Mouse (Mus musculus): Measurements from ENCODE around the gene Fscn3. TPM values are rescaled to one million over a fixed set of nuclear protein-coding genes. Genes with fewer than 3 reads are reported as not detected.

Gene Fscn3
- polyA plus RNA-seq, 1 experiment from 2014 or later = 0.07 TPM

DNA sequence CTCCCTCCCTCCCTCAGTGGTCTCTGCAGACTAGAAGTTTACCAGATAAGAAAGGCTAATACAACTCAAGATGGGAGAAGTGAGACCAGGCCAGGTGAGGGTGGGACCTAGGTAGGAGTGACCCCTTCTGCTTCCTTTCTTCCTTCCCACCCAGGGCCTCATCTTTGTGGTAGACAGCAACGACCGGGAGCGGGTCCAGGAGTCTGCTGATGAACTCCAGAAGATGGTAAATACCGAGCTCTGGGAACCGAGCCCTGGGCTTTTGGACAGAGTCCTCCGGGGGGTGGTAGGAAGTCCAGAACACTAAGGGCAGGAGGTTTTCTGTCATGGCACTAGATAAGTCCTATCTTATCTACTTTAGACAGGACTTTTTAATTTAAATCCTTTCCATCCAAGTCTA, 2.6 kb upstream of the Fscn3 start:
- no peak for DNase-seq (ENCODE audit: low spot score)

DNA sequence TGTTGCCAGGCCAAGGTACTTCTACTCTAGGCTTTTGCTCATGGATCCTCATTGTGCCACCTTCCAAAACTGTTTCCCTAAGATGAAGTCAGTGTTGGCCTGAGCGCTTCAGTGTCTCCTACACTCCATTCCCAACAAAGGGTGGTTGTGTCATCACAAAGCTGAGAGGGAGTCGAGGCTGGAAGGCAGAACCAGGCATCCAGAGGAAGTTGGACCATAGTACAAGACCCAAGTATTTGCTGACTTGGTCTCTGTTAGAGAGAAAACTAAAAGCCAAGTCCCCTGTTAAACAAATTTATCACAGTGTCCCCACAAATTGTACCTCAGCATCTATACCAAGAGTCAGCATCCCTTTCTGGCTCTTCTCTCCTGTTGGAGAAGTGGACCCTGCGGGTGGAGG, 701 bp downstream of the Fscn3 start, which contains the start of gene Gcc1:
TSS of gene Gcc1 (minus strand) at position 101 of the 400 bp plus-strand sequence.
- no peak for DNase-seq (ENCODE audit: low spot score)

DNA sequence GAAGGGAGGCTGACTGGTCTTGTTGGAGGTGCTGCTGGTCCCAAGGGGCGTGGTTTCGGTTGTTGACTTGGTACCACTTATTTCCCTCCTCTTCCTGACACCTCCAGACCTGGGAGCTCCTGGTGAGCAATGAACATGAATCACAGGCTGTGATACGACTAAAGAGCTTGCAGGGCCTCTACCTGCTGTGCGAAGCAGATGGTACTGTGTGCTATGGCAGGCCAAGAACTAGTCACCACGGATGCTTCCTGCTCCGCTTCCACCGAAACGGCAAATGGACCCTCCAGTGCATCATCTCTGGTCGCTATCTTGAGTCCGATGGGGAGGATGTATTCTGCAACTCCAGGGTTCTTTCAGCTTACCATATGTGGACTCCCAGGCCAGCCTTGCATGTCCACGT, 2.3 kb downstream of the Fscn3 start:
- DNase-seq (ENCODE audit: low spot score) = no peak

DNA sequence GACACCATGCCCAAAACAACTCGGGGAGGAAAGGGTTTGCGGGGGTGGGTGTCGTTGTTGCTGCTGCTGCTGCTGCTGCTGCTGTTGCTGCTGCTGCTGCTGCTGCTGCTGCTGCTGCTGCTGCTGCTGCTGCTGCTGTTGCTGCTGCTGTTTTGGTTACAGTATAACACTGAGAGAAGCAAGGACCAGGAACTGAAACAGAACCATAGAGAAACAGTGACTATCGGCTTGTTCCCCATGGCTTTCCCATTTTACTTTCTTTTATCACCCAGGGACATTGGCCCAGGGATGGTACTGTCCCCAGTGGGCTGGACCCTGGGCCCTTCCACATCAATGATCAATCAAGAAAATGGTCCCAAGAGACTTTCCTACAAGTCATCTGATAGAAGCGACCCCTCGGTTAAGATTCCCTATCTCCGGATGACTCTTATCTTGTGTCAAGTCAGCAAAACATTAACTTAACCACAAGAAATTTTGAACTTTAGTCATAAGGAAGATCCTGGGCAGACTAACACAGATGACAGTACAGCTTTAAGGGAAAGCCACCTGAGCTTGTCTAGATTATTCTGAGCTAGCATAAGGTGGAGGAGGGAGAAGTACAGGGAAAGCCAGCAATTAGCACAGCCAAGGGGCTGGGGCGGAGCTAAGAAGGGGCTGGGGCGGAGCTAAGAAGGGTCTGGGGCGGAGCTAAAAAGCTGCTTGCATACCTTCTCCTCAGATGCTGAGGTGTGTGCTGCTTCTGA, 3.4 kb downstream of the Fscn3 start:
- no peak for DNase-seq (ENCODE audit: low spot score)

DNA sequence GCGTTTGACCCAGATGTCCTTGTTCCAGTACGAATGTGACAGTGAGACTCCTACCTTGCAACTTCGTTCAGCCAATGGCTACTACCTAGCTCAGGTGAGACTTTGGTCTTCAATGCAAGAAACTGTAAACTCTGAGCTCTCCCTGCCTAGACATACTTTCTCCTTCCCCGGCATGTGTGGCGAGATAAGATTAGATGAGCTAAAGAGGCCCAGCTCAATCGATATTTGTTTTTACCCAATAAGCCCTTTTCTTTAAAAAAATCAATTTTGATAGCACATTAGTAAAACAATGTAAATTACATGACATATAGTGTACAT, 3.9 kb downstream of the Fscn3 start:
- no peak for DNase-seq (ENCODE audit: low spot score)

DNA sequence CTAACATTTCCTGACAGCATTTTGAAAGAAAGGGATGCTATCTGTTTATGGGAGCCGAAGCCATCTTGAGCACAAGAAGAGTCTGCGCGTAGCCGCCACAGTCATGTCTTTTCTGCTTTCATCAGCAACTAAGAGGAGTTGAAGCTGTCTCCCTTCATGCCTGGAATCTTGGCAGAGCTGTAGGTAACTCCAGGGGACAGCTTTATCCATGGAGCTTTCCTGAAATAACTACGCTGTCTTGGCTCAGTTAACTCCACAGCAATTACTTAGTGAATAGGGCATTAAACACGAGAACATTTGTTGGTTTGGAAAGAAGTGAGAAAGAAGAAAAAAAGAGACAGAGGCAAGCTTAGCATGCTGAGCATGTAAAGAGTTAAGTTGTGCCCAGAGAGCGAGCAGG, 20.3 kb downstream of the Fscn3 start:
- DNase-seq (ENCODE audit: low spot score) = no peak

DNA sequence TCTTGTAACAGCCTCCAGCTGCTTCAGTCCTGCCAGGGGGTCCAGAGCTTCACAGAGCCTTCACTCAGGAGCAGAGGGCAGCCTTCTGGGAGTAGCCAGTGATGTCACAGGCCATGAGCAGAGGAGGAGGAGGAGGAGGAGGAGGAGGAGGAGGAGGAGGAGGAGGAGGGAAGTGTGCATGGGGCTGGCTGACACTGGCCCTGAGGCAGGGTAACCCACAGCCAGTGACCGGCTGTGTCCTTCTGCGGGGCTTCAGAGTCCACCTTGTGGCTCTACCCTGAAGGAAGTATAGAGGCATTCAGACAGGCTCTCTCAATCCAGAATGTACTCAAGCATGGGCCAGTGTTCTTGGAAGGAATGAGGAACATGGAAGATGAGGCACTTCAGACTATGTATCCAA, 21.7 kb downstream of the Fscn3 start, which contains the start of gene Pax4:
TSS of gene Pax4 (minus strand) at position 101 of the 400 bp plus-strand sequence.
- DNase-seq (ENCODE audit: low spot score) = no peak

DNA sequence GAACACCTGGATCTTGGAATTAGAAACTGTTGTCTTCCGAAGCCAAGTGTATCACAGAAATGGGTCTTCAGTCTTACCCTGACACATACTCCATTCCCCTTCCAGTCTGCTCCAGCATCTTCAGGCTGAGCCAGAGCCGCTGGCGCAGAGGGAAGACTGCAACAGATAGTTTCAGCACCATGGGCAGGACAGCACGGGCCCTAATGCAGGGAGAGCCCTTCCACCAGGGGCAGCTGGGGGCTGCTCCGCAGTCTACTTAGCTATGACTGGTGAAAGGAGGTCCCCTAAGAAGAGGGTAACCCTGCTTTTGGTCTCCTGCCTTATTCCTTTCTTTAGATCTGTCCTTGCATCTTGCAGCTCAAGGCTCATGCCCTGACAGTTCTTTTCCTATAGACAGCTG, 22.9 kb downstream of the Fscn3 start:
- DNase-seq (ENCODE audit: low spot score) = no peak

DNA sequence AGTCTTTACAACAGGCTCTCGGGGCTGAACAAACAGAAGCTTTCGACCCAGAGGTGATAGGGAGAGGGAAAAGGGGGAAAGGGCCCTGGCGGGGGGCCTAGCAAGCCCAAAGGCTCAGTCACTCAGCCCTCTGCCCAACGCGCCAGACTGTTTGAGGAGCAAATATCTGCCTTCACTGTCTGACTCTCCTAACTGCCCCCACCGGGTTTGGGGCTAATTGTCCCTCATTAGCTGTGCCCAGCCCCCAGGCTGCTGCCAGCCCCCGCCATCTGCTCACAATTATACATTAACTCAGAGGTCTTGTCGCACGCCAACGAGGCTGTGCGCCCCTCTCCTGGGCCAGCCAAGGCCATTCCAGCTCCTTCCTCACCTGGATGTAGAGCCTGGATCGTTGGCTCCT, 23.4 kb downstream of the Fscn3 start:
- DNase-seq (ENCODE audit: low spot score) = no peak

DNA sequence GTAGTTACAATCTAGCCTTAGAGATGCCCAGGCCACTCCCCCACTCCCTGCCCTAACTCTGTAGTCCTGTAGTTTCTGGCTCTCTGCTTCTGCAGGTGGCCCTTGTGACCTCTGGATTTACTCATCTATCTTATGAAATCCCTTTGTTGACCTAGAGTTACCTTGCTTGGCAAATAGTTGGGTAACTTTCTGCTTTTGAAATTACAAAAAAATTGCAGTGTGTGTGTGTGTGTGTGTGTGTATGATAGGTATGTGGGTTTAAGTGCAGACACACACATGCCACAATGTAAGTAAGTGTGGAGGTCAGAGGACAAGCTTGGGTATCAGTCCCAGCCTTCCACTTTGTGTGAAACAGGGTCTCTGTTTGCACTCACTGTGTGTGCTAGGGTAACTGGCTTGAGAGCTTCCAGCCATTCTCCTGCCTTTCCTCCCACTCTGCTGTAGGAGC, 31.7 kb downstream of the Fscn3 start:
- DNase-seq (ENCODE audit: low spot score) = no peak

DNA sequence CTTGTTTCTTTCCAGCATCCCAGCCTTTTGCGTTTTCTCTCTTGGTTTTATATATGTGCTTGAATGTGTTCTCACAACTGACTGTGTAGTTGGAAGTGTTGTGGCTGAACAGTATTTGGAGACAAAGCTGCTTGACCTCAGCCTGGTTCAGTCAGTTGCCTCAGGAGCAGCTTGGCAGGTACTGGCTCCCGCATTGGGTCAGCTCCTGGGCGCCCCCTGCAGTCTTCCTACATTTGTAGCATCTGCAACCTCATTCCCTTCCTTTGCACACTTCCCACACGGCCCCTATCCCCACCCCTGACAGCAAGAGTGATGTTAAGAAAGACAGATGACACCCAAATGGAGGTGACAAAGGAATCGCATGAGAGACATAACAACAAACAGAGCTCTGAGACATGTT, 32.9 kb downstream of the Fscn3 start:
- DNase-seq (ENCODE audit: low spot score) = no peak

DNA sequence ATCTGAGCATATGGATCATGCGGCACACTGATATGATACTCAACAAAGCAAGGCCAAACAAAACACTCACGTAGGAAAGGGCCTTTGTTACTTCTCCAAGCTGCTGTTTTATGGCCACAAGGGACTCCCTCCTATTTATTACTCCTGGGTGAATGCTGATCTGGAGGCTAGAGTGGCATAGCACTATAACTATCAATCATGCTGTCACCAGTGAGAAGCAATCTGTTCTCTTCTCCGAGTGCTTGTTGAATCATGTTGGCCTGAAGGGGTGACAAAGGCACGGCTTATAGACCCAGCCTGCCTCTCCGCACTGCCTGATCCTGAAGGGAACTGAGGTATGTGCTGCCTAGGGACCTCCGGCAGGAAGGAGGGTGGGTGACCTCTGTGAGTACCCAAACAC, 37.0 kb downstream of the Fscn3 start:
- DNase-seq (ENCODE audit: low spot score) = no peak

DNA sequence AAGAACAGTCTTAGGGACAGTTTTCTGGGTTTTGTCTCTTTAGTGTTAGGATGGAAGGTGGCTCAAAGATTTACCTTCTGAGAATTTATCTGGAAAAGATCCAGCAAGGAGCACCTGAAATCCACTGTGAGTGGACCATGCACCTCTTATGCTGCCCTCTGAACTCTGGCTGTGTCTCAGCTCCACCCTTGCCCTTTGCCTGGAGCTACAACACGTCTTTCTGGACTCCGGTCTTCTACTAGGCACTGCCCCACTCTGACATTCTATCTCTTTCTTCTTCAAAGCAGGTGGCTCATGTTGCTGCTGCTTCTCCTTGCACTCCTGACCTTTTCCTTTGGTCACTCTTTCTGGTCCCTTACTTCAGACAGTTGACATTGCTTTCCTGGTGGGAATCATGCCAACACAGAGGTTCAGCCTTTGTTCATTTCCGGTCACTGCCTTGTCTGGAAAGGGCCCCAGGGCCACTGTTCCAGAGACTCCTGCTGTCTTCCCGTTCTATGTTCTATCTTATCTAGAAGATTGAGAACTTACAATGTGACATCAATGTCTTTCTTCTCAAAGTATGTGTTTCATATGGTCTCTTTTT, 42.5 kb downstream of the Fscn3 start:
- DNase-seq (ENCODE audit: low spot score) = no peak

DNA sequence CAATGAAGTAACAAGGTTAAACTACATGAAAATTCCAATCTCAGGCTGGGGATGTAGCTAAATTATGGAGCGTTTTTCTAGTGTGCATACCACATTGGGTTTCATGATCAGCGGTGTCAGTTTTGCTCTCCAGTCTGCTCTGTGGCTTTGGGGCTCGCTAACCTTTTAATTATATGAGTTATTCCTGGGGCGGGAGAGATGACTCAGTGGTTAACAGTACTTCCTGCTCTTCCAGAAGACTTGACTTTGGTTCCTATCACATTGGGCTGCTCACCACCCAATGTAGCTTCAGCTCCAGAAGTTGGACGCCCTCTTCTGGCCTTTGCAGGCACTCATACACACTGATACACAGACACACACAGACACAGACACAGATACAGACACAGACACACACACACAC, 43.0 kb downstream of the Fscn3 start:
- DNase-seq (ENCODE audit: low spot score) = no peak

DNA sequence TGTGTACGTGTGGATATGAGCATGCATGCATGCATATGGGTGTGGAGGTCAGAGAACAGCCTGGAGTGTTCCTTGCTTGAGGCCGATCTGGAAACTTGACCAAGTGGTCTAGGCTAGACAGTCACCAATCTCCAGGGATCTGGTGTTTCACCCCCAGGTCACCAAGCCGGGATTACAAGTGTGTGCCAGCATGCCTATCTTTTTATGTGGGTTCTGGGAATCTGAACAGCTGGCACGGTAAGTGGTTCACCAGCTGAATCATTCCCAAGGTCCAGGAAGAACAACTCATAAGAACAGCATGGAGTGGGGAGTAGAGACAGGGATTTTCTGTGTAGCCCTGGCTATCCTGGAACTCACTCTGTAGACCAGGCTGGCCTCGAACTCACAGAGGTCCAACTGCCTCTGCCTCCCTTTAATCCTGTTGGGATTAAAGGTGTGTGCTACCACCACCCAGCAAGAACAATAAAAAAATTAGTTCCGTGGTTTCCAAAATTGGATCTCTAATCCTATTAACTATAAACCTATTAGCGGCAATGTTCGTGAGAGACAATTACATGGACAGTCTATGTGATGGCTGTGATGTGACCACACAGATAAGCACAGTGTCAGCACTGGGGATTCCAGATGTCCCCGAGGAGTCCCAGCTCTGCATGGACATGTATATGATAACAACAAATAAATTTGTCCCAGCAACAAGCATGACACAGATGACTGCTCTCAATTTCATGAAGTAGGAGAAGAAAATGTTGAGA, 43.9 kb downstream of the Fscn3 start:
- no peak for DNase-seq (ENCODE audit: low spot score)

DNA sequence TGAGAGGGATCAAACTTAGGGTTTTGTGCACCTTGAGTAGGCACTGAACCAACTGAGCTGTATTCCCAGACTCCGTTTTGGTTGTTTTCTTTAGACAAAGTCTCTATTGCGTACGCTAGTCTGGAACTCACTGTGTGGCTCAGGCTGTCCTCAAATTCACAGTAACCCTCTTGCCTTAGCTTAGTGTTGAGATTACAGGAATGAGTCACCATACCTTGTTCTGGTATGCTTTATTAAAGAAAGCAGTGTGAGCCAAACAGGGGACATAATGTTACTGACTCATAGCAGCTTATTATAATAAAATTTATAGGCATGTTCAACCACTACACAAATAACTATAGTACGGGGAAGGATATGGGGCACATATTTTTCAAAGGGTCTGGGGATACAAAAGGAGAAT, 46.6 kb downstream of the Fscn3 start:
- DNase-seq (ENCODE audit: low spot score) = no peak

DNA sequence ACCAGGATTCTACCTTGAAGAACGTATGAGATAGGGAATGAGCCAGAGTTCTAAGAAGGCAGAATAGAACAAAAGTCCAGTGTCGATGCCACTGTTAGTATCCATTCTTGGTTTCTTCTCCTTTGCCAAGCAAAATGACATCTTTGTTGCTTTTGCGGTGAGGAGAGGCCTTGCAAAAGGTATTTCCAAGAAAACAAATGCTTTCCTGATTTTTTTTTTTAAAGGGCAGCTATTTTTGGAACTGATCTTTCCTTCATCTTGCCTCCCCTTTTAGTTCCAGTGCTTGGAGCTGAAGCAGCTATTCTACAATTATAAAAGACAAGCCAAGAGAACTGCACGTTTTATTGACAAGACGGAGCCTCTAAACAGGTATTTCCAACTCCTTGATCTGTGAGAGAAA, 47.2 kb downstream of the Fscn3 start, which contains the start of gene Snd1:
TSS of gene Snd1 (plus strand) at position 301 of the 400 bp plus-strand sequence.
- DNase-seq (ENCODE audit: low spot score) = no peak

DNA sequence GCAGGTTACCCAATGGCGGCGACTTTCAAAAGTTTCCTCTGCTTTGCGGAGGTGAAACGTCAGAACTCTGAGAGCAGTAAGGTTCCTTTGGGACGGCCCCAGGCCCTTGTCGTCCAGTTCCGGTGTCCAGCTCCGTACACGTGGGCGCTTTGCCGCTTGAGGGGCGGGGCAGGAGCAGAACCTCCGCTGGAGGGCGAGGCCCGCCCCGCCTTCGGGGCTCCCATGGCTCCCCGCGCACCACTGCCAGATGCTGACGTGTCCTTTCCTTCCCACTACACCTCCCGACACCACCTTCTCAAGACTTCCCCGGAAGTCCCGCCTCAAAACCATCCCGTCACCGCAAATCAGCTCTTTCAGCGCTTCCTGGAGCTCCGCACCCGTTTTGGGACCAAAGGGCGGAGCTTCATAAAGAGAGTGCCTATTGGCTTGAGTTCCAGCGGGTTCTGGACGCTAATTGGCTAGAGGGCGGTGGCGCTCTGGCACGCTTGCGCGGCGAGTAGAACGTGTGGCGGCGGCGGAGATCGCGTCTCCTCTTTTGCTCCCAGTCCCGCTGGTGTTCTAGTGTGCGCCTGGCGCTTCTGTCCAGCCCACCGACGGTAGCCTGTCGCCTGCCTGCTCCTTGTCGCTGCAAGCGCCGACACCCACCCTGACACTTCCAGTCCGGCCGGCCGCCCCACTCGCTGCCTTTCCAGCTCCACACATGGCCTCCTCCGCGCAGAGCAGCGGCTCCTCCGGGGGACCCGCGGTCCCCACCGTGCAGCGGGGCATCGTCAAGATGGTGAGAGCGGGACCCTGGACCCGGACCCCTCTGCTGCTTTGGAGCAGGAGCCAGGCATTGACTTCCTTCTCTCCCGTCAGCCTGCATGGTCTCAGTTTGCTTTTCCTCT, 52.5 kb downstream of the Fscn3 start:
- peak; percentile 99 for DNase-seq (ENCODE audit: low spot score)

DNA sequence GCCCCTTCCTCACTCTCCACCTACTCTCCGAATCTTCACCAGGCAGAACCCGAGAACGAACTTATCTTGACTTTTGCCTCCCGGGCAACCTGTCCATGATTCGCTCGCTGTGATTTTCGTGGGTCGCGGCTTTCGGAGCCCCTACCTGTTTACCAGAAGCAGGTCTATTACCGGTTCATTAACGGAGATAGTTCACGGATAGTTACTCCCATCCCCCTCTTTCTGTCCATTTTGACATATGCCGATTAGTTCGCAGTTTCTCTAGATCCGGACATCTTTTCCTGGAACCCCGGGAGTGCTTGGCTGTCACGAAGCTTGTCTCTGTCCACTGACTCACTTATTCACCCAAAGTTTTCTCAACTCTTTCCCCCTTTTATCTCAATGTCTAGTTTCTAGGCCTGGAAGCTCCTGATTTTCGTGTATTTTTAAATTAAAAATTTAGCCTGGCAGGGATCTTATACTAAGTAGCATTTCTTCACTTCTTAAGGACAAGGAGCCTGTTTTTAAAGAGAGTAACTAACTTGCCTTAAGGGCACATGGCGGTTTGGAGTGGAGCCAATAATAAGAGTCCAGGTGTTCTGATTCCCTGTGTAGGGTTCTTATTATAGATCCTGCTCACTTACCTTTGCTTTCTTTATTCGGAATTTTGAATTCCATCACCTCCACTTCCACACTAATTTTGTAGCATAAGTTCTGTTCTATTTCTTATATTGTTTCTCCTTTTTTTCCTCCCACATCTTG, 53.3 kb downstream of the Fscn3 start:
- DNase-seq (ENCODE audit: low spot score) = peak; percentile 7

DNA sequence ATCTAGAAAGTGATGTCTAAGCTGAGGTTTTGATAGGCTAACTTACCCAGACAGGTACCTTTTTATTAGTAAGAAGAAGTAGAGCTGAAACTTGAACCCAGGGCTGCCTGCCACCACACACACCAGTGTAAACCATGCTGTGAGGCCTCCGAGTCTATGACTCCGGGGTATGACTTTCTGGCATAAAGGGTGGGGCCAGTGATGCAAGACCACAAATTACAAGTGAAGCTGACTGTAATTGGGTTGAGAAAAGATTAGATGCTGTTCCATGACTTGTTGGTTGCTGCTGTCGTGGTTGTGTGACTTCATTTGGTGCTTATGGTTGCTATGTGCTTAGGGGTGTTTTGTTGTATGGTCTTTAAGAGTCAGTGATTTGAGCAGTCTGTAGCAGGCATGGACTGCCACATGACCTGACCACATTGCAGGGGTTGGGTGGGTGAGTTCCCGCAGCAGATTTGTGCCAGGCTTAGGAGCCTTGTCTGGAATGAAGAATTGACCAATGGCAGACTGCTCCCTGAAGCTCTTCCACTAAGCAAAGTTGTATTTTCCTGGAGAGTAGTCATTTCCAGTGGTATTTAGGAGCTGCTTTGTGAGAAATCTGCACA, 55.2 kb downstream of the Fscn3 start:
- no peak for DNase-seq (ENCODE audit: low spot score)

Data from thymus, postnatal 0 days (tissue).